Mouse (Mus musculus) midbrain, postnatal 0 days (tissue): Measurements from ENCODE around the gene Ctsz. TPM values are rescaled to one million over a fixed set of nuclear protein-coding genes. Genes with fewer than 3 reads are reported as not detected.

Experiments
- ATAC-seq: fragments of 200-750 bp; cut with Nextera tagmentation; 2 replicates; pipeline ENCODE4 v1.8.0; 2017; ENCODE audit warnings: moderate number of reproducible peaks, mild to moderate bottlenecking, moderate TSS enrichment, moderate library complexity; ENCODE audit not compliant: low FRiP score
- DNase-seq: peaks from one replicate; pipeline ENCODE4 v3.0.0-alpha.2; 2015; ENCODE audit warnings: low spot score
- H3K27ac ChIP-seq: fragments of 300-500 bp; sonication (generic); 2 replicates; pipeline ENCODE4 v1.5.1; 2014; ENCODE audit warnings: low read depth, mild to moderate bottlenecking, low read length, mixed read lengths
- H3K27me3 ChIP-seq: fragments of 300-500 bp; sonication (generic); 2 replicates; pipeline ENCODE4 v1.6.1; 2014; ENCODE audit warnings: low read length, control low read depth, mixed read lengths; ENCODE audit not compliant: insufficient read depth
- H3K36me3 ChIP-seq: fragments of 300-500 bp; sonication (generic); 2 replicates; pipeline ENCODE4 v1.6.1; 2014; ENCODE audit warnings: low read length, control low read depth, mixed read lengths; ENCODE audit not compliant: insufficient read depth
- H3K4me1 ChIP-seq: fragments of 300-500 bp; sonication (generic); 2 replicates; pipeline ENCODE4 v1.6.1; 2014; ENCODE audit warnings: mild to moderate bottlenecking, control low read depth, antibody characterized with exemption, low read length, mixed read lengths; ENCODE audit not compliant: insufficient read depth
- H3K4me2 ChIP-seq: fragments of 300-500 bp; sonication (generic); 2 replicates; pipeline ENCODE4 v1.6.1; 2014; ENCODE audit warnings: low read depth, mild to moderate bottlenecking, low read length, mixed read lengths; ENCODE audit not compliant: poor library complexity, severe bottlenecking
- H3K4me3 ChIP-seq: fragments of 300-500 bp; sonication (generic); 2 replicates; pipeline ENCODE4 v1.5.1; 2014; ENCODE audit warnings: low read depth, mild to moderate bottlenecking, low read length, moderate library complexity
- H3K9ac ChIP-seq: fragments of 300-500 bp; sonication (generic); replicated peaks from 2 replicates; pipeline ENCODE4 v1.6.1; 2014; ENCODE audit warnings: mild to moderate bottlenecking, low read length, moderate library complexity, mixed read lengths; ENCODE audit not compliant: poor library complexity, severe bottlenecking
- H3K9me3 ChIP-seq: fragments of 300-500 bp; sonication (generic); 2 replicates; pipeline ENCODE4 v1.6.1; 2016; ENCODE audit warnings: low read length, control low read depth
- CTCF ChIP-seq: IDR thresholded peaks from 2 replicates; pipeline ENCODE4 v1.5.1; 2016; ENCODE audit warnings: antibody characterized with exemption, mild to moderate bottlenecking
- WGBS: fragments of 180-500 bp; shearing (Covaris S2); extraction: QIAGEN DNeasy Blood & Tissue Kit; methylation state at CpG from one replicate; pipeline ENCODE4 v1.1.7; 2014; 5-methylcytosine and 5-hydroxymethylcytosine counted together
- polyA plus RNA-seq: library from polyadenylated mRNA; unstranded; fragments of >200 nt; fragmentation: Nextera tagmentation; extraction: Ambion mirVana; gene quantifications from 2 replicates; pipeline ENCODE4 v1.2.1, GENCODE M21; 2015
- total RNA-seq: library from RNA; depleted of rRNA; stranded (reverse); fragments of >200 nt; gene quantifications from 2 replicates; pipeline ENCODE4 v1.2.3, GENCODE M21; 2014

The Ctsz gene
- total and polyA plus RNA-seq, 2 experiments from 2014 or later, result 47.8 to 48.4 TPM

DNA sequence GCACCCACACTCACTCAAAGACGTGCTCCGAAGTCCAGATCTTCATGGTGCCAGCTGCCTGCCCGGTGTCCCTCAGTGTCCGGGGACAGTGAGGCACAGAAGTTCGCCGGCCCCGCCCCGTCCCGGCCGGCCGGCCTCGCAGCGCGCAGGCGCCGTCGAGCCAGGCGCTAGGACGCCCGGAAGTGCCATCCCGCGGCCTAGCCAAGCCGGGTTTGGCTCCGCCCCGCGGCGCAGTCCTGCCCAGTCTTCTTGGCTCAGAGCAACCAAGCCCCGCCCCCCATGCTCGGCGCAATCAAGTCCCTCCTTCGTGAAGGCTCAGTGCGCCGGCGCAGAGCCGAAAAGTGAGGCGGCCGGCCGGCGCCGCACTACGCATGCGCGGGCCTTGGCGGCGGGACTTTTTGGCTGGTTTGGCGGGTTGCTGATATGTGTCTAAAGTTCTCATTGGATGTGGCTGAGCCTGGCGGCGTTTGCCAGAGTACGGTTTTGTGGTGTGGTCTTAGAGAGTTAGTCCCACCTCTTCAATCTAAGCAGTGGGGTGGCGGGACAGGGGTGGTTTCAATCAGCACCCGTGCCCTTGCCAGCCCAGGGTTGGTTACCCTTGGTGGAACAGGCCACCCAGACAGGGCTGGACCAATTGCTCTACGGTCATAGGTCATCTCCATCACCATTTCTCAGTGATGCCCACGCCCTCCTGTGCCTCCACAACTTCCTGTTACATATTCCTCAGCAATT, 34.1 kb upstream of the Ctsz start, which contains the start of gene Prelid3b:
TSS of gene Prelid3b (minus strand) at position 264 of the 732 bp plus-strand sequence.
- Histone ChIP-seq H3K36me3 (0 out of 2 replicates have a peak, but pooled peaks cover 4% of the 10 kb centered on the region), H3K4me3 (peak within 1 kb of the TSS; percentile 69), H3K4me1 (no peaks in the 10 kb centered on the region; the same call in 1 of the 2 replicates), H3K9me3 (no peaks in the 10 kb centered on the region), H3K27ac (no peak within 1 kb of the TSS), H3K4me2 (peak within 1 kb of the TSS; percentile 57), H3K9ac (peak within 1 kb of the TSS; percentile 59), H3K27me3 (no peaks in the 10 kb centered on the region)
- TF ChIP-seq CTCF, result peak; percentile 42; the same call in 1 of the 2 replicates
- WGBS, result under 1% methylated on average over 52 of the region's 53 CpGs
- peak; percentile 99 for ATAC-seq
- DNase-seq, result peak; percentile 99

DNA sequence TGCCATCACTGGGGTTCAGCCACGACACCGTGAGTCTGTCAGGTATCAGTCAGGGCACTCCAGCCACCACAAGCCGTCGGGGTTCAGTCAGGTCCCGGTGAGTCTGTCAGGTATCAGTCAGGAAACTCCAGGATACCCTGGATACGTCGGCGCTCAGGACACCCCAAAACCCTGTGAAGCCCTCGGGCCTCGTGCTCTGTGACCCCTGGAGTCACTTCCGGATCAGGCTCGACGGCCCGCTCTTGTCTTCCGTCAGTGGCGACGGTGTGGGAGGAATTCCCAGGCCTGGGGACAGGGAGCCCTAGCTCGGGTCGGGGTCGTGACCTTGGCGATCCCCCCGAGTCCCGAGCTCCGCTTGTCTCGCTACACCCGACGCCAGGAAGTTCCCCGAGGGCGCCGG, 33.6 kb upstream of the Ctsz start:
- no peak for TF ChIP-seq CTCF
- Histone ChIP-seq H3K9ac (peak overlapping the region; percentile 59), H3K4me3 (peak overlapping the region; percentile 69), H3K27ac (no peak overlapping the region), H3K4me1 (no peaks in the 10 kb centered on the region; the same call in 1 of the 2 replicates), H3K9me3 (no peaks in the 10 kb centered on the region), H3K4me2 (peak overlapping the region; percentile 57), H3K27me3 (no peaks in the 10 kb centered on the region), H3K36me3 (0 out of 2 replicates have a peak, but pooled peaks cover 4% of the 10 kb centered on the region)
- WGBS, result 8% methylated on average over 30 of the region's 30 CpGs
- DNase-seq (no peak), ATAC-seq (peak; percentile 56)

DNA sequence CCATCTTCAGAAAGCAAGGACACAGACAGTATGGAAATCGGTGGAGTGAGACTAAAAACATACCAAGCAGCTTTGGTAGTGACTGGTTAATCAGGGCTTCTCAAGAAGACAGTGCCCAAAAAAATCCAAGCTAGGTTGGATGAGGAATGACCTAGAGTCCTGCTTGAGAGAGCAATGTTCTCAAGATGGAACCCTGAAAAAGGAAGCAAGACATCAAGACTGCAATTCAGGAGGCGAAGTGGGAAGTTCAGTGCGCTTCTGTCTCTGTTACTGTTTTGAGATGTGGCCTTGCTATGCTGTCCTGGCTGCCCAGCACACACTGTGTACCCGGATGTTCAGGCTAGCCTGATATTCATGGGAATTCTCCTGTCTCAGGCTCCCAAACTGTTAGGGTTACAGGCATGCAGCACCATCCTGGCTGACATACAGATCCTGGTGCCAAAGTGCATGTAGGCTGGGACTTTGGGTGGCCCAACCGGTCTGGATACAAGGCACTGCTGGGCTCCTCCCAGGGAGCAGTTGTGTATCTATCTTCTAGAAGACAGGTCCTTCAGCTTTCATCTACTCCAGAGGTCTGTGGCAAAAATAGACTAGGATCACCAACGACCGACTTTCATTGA, 32.1 kb upstream of the Ctsz start:
- DNase-seq (no peak), ATAC-seq (no peak)
- Histone ChIP-seq H3K27me3 (no peaks in the 10 kb centered on the region), H3K36me3 (0 out of 2 replicates have a peak, but pooled peaks cover 9% of the 10 kb centered on the region), H3K4me2 (no peak overlapping the region), H3K9me3 (no peaks in the 10 kb centered on the region), H3K4me1 (no peaks in the 10 kb centered on the region; the same call in 1 of the 2 replicates), H3K27ac (no peak overlapping the region), H3K4me3 (no peak overlapping the region), H3K9ac (no peak overlapping the region)
- TF ChIP-seq CTCF, result no peak
- 95% methylated on average over 7 of the region's 7 CpGs for WGBS

DNA sequence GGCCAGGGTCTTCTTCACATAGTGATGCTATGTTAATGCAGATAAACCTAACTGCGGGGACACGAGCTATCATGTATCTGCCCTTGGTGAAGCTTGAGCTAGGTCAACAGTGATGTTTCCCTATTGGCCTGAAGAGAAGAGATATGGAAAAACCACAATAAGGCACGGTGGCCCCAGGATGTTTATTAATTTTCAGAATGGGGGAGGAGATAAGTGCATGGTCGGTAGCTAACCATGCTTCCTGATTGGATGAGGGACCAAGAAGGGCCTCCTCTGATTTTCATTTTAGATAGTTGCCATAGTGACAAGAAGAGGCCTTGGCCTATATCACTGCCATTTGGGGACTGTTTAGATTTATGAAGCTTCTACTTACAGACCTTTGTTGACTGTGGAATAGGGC, 31.5 kb upstream of the Ctsz start:
- Histone ChIP-seq H3K4me1 (no peaks in the 10 kb centered on the region; the same call in 1 of the 2 replicates), H3K9me3 (no peaks in the 10 kb centered on the region), H3K36me3 (0 out of 2 replicates have a peak, but pooled peaks cover 9% of the 10 kb centered on the region), H3K4me3 (no peak overlapping the region), H3K4me2 (no peak overlapping the region), H3K9ac (no peak overlapping the region), H3K27ac (no peak overlapping the region), H3K27me3 (no peaks in the 10 kb centered on the region)
- WGBS, result 84% methylated on average over 4 of the region's 4 CpGs
- DNase-seq (no peak), ATAC-seq (no peak)
- no peak for TF ChIP-seq CTCF

DNA sequence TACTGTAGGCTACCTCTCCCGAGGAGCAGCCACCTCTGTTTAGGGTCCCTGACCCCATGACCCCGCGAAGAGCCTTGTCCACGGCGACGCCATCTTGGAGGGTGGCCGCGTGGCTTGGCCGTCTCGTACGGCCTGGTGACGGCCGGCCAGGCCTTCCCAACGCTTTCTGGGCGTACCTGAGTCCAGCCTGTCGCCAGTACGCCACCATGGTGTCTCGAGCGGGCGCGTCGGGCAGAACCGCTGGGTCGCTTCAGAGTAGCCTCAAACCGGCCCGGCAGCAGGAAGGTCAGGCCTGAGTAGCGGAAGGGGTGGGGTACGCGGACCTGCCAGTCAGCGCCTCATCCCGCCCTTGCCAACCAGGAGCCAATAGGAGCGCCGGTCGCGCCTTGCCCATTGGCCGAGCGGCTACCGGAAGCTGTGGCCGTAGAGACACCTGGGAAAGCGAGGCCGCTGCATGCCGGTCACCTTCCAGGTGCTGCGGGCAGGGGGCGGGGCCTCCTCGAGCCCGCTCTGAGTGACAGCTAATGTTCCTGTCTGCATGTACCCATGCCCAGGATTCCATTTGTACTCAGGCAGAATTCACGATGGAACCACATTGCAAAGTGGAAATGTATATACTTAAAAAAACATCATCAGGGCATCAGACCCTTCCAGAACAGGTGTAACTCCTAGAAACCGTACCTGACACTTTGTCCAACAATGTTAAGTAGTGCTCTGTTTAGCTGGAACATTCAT, 25.1 kb upstream of the Ctsz start, which contains the start of gene Atp5e:
TSS of gene Atp5e (minus strand) at position 317 of the 735 bp plus-strand sequence.
- TF ChIP-seq CTCF, result peak; percentile 34
- Histone ChIP-seq H3K27me3 (no peaks in the 10 kb centered on the region), H3K4me3 (peak within 1 kb of the TSS; percentile 71), H3K9ac (peak within 1 kb of the TSS; percentile 88), H3K36me3 (peaks cover 27% of the 10 kb centered on the region), H3K9me3 (no peaks in the 10 kb centered on the region), H3K4me1 (peaks cover 6% of the 10 kb centered on the region; the same call in 1 of the 2 replicates), H3K4me2 (peak within 1 kb of the TSS; percentile 81), H3K27ac (0 out of 2 replicates have a peak within 1 kb of the TSS, but pooled peaks have one; percentile 62)
- DNase-seq, result peak; percentile 96
- 2% methylated on average over 48 of the region's 48 CpGs for WGBS
- ATAC-seq, result peak; percentile 100
